Mouse (Mus musculus) brain, embryonic 14.5 days (tissue): ENCODE data around the gene Socs5. TPM values are rescaled to one million over a fixed set of nuclear protein-coding genes. Genes with fewer than 3 reads are reported as not detected.

ENCODE experiments used
- DNase-seq: peaks from one replicate; pipeline ENCODE4 v3.0.0-alpha.2; 2011; ENCODE audit warnings: low read depth
- CTCF ChIP-seq: fragments of 200-500 bp; IDR thresholded peaks from 2 replicates; pipeline ENCODE4 v1.5.1; 2012; ENCODE audit warnings: inconsistent platforms, mild to moderate bottlenecking, moderate library complexity, borderline replicate concordance; ENCODE audit not compliant: insufficient read depth, insufficient read length; ENCODE audit errors: extremely low read depth
- POLR2A ChIP-seq: fragments of 200-500 bp; IDR thresholded peaks from 2 replicates; pipeline ENCODE4 v1.6.1; 2012; ENCODE audit warnings: mild to moderate bottlenecking, inconsistent platforms, borderline replicate concordance; ENCODE audit not compliant: poor library complexity, insufficient read depth, insufficient read length, severe bottlenecking; ENCODE audit errors: extremely low read depth
- polyA plus RNA-seq: library from polyadenylated mRNA; depleted of rRNA; stranded (reverse); fragments of >200 nt; gene quantifications from 2 replicates; pipeline ENCODE4 v1.2.3, GENCODE M21; 2012

Gene Socs5
- polyA plus RNA-seq, 1 experiment = 23.0 TPM

- no peak for DNase-seq
- TF ChIP-seq CTCF (no peak), POLR2A (no peak)
These were observed 21.8 kb upstream of the Socs5 start for GRCm38 (mm10) chr17:87085726-87086125.

- DNase-seq = no peak
- no peak for TF ChIP-seq POLR2A
- no peak for TF ChIP-seq CTCF
These were observed 18.2 kb upstream of the Socs5 start for GRCm38 (mm10) chr17:87089296-87089695.

- DNase-seq = peak; percentile 57
- TF ChIP-seq POLR2A (no peak), CTCF (no peak)
These were observed 14.4 kb upstream of the Socs5 start for GRCm38 (mm10) chr17:87093061-87093460.

- no peak for DNase-seq
- TF ChIP-seq CTCF (no peak), POLR2A (no peak)
These were observed 10.5 kb upstream of the Socs5 start for GRCm38 (mm10) chr17:87096951-87097350.

- no peak for DNase-seq
- TF ChIP-seq CTCF (no peak), POLR2A (no peak)
These were observed 9.9 kb upstream of the Socs5 start for GRCm38 (mm10) chr17:87097576-87097975.

GRCm38 (mm10) chr17:87100947-87101346, 6.5 kb upstream of the Socs5 start:
- no peak for DNase-seq
- TF ChIP-seq CTCF = no peak
- TF ChIP-seq POLR2A = no peak

GRCm38 (mm10) chr17:87102636-87103035, 4.8 kb upstream of the Socs5 start:
- no peak for TF ChIP-seq POLR2A
- no peak for TF ChIP-seq CTCF
- no peak for DNase-seq

GRCm38 (mm10) chr17:87103060-87103459, 4.4 kb upstream of the Socs5 start:
- no peak for DNase-seq
- TF ChIP-seq POLR2A (no peak), CTCF (no peak)

- no peak for DNase-seq
- TF ChIP-seq POLR2A = no peak
- TF ChIP-seq CTCF = no peak
These were observed 3.2 kb upstream of the Socs5 start for GRCm38 (mm10) chr17:87104276-87104675.

GRCm38 (mm10) chr17:87105941-87106340, 1.5 kb upstream of the Socs5 start:
- TF ChIP-seq POLR2A (no peak), CTCF (no peak)
- no peak for DNase-seq

GRCm38 (mm10) chr17:87106691-87107523, 572 bp upstream of the Socs5 start:
- TF ChIP-seq CTCF = no peak
- TF ChIP-seq POLR2A = peak; percentile 74; the same call in 1 of the 2 replicates
- DNase-seq = peak; percentile 100

GRCm38 (mm10) chr17:87108507-87109292, 1.2 kb downstream of the Socs5 start:
- no peak for DNase-seq
- TF ChIP-seq POLR2A (no peak), CTCF (no peak)

GRCm38 (mm10) chr17:87109504-87109903, 2.0 kb downstream of the Socs5 start:
- TF ChIP-seq CTCF (no peak), POLR2A (no peak)
- DNase-seq = no peak
